Mouse (Mus musculus) gastrocnemius, adult 18-20 months (tissue): ENCODE measurements at regions not wholly inside any gene's neighbourhood (a gene's known extent, or its start where the extent isn't known, plus 50 kb on each side); places are given as distances from the start of the nearest gene placed in this dataset.

Experiments
- DNase-seq: peaks from one replicate; pipeline ENCODE4 v3.0.0; 2021; ENCODE audit warnings: low spot score

DNA sequence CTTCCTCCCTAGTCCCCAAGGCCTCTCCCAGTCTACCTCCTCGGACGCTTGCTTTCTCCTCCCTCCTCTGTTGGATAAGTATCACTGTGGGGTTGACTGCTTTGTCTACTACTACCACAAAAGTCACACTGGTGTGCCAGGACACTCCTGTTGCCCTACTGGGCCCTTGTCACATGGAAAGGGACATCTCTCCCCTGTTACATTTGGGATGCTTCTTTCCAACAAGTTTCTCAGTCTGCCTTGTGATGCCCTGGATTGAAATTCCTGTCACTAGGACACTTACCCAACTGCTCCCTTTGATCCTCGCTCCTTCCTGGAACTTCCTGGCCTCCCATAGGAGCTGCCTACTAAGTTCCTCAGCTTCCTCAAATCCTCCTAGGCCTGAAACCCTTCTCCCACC, 501.9 kb upstream of the Nox3 start:
- DNase-seq: no peak

GRCm38 (mm10) chr17:4199698-4200153, 503.7 kb upstream of the Nox3 start:
- DNase-seq: peak; percentile 8

DNA sequence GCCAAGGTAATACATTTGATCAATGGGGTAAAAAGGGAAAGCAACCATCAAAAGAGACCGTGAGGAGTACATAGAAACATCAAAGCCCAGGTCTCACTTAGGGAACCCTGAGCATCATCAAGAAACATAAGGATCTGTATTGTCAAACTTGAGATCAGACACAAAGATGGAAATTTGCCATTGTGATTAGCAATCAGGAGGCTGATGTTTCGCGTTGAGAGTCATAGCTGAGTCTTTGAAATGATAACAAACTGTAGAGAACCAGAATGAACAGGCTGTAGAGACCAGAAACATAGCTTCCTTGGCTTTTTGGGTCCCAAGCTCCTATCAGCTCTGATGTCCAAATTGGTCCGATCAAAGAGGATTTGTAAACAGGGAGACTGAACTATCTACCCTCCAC, 505.2 kb upstream of the Nox3 start:
- no peak for DNase-seq

DNA sequence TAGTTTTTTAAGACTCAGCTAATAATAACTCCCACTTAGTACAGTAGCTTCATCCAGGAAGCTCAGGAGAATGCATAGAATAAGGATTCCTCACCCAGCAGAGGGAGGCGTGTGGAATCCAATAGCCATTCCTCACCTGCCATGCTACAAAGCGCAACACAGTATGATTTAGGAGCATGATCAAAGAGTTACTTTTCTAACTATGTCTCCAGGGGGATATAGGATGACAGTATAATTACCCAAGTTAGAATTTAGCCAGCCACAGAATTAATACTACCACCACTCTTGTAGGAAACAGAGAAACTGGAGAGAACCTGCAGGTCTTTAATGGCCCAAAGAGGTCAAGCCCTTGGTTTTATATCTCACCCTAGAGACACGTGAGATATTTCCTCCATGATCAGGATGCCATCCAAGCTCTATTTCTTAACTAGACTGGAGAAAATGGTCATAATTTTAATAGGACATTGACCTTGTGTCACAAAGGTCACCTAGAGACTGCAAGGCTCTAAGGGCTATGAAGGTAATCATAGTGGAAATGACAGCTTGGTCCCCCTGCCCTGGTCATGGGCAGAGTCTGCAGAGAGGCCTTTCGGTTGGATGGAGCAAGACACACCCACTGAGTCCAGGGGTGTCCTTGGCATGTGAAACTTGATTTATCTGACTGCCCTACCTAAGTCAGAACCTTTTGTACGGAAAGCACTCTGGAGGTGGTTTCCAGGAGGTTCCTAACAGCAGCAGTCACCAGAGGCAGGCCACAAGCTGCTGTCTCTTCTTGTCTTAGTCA, 512.3 kb upstream of the Nox3 start:
- no peak for DNase-seq

GRCm38 (mm10) chr17:4209650-4210049, 513.6 kb upstream of the Nox3 start:
- no peak for DNase-seq

DNA sequence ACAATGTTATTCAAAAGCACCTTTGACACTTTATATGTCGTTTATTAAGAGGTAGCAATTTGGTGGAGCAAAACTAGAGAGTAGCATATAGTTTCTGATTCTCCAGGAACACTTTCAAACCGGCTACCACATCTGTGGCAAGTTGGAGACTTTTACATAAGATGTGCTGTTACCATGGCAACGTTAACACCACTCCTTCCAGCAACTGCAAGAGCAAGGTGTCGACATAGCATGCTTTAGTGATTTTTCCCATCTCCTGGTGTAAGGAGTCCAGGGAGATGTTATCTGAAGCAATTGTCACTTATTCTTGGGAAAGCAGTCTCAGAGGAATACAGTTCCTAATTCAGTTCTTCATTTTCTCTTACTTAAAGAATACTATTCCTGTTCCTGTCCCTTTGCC, 516.5 kb upstream of the Nox3 start:
- DNase-seq: no peak

DNA sequence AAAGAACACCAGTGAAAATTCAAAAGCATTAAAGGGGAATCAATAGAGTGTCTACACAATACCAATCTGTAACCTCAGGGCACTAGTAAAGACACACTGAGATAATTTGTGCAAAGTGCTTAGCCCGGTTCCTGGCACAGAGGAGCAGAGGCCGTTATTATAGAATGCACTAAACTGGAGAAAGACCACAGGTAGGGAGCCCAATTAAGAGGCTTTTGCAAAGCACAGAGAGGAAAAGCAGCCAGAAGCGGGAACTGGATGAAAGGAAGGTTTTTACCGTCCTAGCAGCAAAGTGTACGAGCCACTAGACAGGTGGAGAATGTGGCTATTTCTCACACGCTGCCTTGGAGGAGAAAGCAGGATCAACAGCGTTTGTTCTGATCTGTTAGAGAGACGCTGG, 518.9 kb upstream of the Nox3 start:
- no peak for DNase-seq

- no peak for DNase-seq
These were observed 520.1 kb upstream of the Nox3 start for GRCm38 (mm10) chr17:4216203-4216602.

DNA sequence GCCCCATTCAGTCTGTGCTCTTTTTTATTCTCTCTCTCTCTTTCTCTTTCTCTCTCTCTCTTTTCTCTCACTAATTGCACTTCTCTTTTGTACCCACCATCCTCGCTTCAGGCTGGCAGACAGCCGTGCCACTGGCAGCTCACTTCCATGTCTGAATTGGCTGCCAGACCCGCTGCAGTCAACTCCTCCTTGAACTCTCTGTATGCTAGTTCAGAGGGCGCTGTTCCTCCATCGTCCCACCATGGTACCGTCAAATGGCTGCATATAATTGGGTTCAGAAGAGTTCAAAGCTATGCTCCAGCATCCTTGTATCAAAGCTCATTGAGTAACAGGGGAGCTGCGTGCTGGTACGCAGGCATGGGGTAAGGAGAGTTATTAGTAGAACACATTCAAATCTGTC, 520.7 kb upstream of the Nox3 start:
- no peak for DNase-seq

DNA sequence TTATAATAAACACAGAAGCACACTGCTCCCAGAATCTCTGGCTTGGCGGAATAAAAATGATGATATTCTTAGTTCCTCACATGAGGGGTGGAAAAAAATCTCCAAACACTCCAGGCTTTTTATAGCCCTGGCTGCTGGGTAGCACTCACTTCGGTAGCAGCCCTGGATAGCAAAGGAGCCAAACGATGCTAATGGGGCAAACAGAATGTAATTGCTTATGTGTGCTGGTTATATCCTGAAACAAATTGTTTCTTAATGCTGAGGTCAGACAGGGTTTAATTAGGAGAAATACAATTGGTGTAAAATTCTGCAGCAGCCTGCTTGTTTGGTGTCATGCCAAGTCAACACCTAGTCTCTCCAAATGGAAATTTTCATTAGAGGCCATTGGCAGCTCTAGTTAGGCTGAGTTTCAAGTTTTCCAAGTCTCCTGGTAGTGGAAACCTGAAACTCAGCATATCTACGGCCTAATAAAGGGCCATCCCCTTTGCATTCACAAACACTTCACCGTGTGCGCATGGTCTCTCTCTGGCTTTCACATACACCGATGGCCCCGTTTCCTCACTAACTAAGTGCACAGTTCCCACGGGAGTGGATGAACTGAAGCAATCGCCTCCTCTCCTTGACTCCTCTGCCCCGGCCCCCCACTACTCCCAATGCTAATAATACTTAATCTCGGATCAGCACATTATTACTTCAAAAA, 524.8 kb upstream of the Nox3 start:
- DNase-seq: peak; percentile 53

DNA sequence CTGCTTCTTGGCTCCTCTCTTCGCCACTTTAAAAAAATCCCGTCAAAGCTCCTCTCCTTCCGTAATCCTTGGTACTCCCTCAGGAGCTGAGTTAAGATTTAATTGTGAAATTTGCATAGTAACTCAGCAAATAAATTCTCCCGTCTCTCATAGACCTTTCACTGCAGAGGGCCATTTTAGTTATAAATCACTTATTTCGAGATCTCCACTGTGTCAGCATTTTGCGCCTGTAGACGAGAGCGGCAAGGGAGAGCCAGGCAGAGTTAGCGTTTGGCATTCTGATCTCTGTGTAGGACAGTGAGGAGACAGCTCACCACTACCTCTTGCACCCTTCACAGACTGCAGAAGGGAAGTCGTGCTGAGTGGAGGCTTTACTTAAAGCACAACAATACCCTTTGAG, 531.8 kb upstream of the Nox3 start:
- DNase-seq: no peak

DNA sequence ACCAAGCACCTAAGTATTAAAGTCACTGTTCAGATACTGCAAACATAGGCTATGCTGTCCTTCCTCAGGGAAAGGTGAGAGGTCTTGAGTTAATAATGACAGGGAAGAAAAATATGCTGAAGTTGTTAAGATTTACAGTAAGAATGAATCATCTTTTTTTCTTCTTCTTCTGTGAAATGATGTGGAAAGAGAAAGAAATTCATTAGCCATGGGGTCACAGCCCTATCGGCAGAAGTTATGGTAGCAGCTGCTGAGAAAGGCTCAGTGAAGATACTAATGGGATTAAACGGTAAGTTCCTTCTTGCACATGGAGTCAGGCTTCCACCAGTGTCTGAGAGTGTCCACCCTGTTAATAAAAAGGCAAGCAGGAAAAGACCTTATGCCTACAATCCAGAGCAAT, 533.9 kb upstream of the Nox3 start:
- no peak for DNase-seq

GRCm38 (mm10) chr17:4250476-4250875, 554.4 kb upstream of the Nox3 start:
- DNase-seq: no peak

DNA sequence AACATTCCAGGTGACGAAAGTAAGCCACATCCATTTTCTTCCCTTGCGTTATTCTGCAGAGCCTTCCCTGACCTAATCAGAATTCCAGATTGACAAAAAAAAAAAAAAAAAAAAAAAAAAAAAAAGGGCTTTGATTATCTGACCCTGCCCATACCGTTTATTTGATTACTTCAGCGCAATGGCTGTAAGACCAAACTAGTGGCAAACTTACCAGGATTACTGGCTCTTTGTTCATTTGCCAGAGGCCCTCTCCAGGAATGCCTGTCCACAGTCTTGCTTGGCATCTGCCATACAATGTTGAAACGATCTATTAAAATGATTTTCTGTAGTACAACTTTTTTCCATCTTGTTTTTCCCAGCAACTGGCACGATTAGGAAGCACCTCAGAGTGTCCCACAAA, 569.4 kb upstream of the Nox3 start:
- no peak for DNase-seq

- DNase-seq: no peak
These were observed 569.9 kb upstream of the Nox3 start for GRCm38 (mm10) chr17:4265946-4266345.

DNA sequence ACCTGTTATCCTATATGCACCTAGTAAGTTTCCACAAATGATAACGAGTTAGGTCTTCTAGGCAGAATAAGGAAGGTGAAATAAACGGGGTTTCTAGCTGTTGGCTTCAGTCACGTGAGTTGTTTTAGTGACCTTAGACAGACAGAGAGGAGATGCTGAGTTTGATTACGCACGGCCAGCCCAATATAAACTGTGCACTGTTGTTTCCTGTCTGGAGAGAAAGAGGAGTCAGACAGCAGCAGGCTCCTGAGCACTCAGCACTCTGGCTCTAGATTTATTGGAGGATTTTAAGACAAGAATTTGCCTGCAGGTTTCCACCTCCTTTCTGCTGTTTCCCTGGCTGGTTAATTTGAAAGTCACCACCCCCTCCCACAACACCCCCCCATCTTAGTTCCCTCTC, 570.4 kb upstream of the Nox3 start:
- DNase-seq: no peak

DNA sequence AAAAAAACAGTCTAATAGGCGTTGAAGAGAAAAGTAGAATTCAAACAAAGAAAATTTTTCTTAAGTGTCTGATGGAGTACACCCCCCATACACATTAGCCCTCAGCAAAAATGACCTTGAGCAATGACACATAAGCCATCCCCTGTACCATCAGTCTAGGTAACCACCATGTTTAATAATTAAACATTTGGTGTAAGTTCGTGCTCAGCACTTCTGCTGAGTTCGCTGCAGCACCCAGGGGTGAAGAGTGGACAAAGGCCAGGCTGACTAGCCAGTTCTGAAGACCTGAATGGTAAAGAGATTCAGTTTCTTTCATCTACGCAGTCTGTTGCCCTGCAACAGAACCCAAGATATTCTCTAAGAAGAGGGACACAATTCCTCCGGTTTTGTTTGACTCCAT, 572.3 kb upstream of the Nox3 start:
- DNase-seq: no peak

GRCm38 (mm10) chr17:4272456-4272855, 576.4 kb upstream of the Nox3 start:
- no peak for DNase-seq

DNA sequence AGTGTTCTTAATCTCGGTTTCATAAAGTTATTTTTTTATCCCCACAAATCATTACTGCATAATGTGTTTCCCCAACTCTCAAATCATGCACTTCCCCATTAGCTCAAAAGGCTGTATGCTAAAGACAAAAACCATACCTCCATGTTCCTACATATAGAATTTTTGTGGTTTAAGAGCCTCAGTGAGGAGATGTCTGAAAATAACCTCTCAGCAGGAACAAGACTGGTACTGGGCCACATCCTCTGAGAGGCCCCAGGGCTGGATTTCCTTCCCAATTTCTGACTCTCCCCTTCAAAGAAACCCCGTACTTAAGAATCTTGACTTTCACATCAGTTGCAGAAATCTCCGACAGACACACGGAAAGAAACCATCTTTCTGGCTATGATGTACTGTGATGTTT, 580.7 kb upstream of the Nox3 start:
- no peak for DNase-seq

GRCm38 (mm10) chr17:4278239-4278827, 582.3 kb upstream of the Nox3 start:
- DNase-seq: peak; percentile 21

GRCm38 (mm10) chr17:4281451-4281850, 585.4 kb upstream of the Nox3 start:
- no peak for DNase-seq

GRCm38 (mm10) chr17:4291418-4291817, 595.4 kb upstream of the Nox3 start:
- DNase-seq: no peak
